ENCODE assay signal across 11 mouse cellular contexts in genomic region chr8:122194396-122194795, GRCm38 (mm10).
DNase-seq lines count a peak whose midpoint lies in the region; TF ChIP-seq lines count a peak whose summit lies in the region.
"Had no signal": no experiment of that assay in that cellular context is flagged by ENCODE, and none has a peak within 500 bp of the region (broad histone marks: within the 10 kb centered on the region; RNA-seq: fewer than 3 reads in every experiment).

No protein-coding gene starts in this region.

- H3K27me3 ChIP-seq in midbrain, embryonic 10.5 days (ENCODE audit: low read depth, poor library complexity, severe bottlenecking): no peaks in the 10 kb centered on the region
- H3K27me3 ChIP-seq: embryonic facial prominence, embryonic 12.5 days; neural tube, embryonic 12.5 days; Patski had no signal

- H3K9me3 ChIP-seq in midbrain, embryonic 10.5 days (replicated peaks): no peaks in the 10 kb centered on the region
- H3K9me3 ChIP-seq: embryonic facial prominence, embryonic 12.5 days; neural tube, embryonic 12.5 days had no signal

- no peak overlapping the region for H3K27ac ChIP-seq in layer of hippocampus, adult 2 months
- H3K27ac ChIP-seq in midbrain, embryonic 10.5 days (replicated peaks): no peak overlapping the region
- H3K27ac ChIP-seq: neural tube, embryonic 12.5 days had no signal

- no peak for TF ChIP-seq CTCF in layer of hippocampus, adult 2 months (conservative IDR thresholded peaks at IDR 0.05)

- WGBS in midbrain, embryonic 10.5 days: 72% methylated on average over 8 of the region's 8 CpGs

- H3K36me3 ChIP-seq in midbrain, embryonic 10.5 days: no peaks in the 10 kb centered on the region
- H3K36me3 ChIP-seq: embryonic facial prominence, embryonic 12.5 days; neural tube, embryonic 12.5 days had no signal

- DNase-seq in layer of hippocampus, postnatal 10 days (ENCODE audit: low spot score in 2 of 2): peak; percentile 50 to 65
- no peak for DNase-seq in layer of hippocampus, adult 2 months (ENCODE audit: low spot score in 2 of 2)
- peak; percentile 76 for DNase-seq in NIH3T3 (ENCODE audit: low read depth)
- DNase-seq in gastrocnemius, postnatal 25 days: peak; percentile 81
- peak; percentile 86 for DNase-seq in kidney, postnatal 10 days
- DNase-seq in spleen, adult 18-20 months: no peak
- no peak for DNase-seq in midbrain, embryonic 10.5 days (ENCODE audit: low spot score)
- no peak for DNase-seq in adrenal gland, postnatal 36 days

- no peak overlapping the region for H3K4me3 ChIP-seq in layer of hippocampus, adult 2 months
- H3K4me3 ChIP-seq in midbrain, embryonic 10.5 days: no peak overlapping the region
- H3K4me3 ChIP-seq: embryonic facial prominence, embryonic 12.5 days; neural tube, embryonic 12.5 days had no signal

- H3K4me1 ChIP-seq in midbrain, embryonic 10.5 days: peaks cover 16% of the 10 kb centered on the region

Comparison
In these comparisons a context has a peak if more than half of its experiments do, and no peak if none do; other contexts are left out.
1. DNase-seq: peak in layer of hippocampus, postnatal 10 days (2 of 2), NIH3T3 (single experiment), gastrocnemius, postnatal 25 days (single experiment) and kidney, postnatal 10 days (single experiment); none in layer of hippocampus, adult 2 months (0 of 2), spleen, adult 18-20 months (0 of 2), midbrain, embryonic 10.5 days (single experiment) and adrenal gland, postnatal 36 days (0 of 2).